Mouse (Mus musculus) gastrocnemius, adult 8-10 months (tissue): Measurements from ENCODE around the gene Exosc1. TPM values are rescaled to one million over a fixed set of nuclear protein-coding genes. Genes with fewer than 3 reads are reported as not detected.

Experiments
- DNase-seq, 2 experiments: peaks; one replicate each; pipeline ENCODE4 v3.0.0; 2022; ENCODE audit warnings: low spot score in 2 of 2
- total RNA-seq, 4 experiments: library from RNA; stranded (reverse); gene quantifications; 2 replicates each; pipeline ENCODE4 v1.2.4; 2022

The Exosc1 gene
- total RNA-seq, 4 experiments from 2014 or later, result 16.0 to 21.6 (median 18.6) TPM

DNA sequence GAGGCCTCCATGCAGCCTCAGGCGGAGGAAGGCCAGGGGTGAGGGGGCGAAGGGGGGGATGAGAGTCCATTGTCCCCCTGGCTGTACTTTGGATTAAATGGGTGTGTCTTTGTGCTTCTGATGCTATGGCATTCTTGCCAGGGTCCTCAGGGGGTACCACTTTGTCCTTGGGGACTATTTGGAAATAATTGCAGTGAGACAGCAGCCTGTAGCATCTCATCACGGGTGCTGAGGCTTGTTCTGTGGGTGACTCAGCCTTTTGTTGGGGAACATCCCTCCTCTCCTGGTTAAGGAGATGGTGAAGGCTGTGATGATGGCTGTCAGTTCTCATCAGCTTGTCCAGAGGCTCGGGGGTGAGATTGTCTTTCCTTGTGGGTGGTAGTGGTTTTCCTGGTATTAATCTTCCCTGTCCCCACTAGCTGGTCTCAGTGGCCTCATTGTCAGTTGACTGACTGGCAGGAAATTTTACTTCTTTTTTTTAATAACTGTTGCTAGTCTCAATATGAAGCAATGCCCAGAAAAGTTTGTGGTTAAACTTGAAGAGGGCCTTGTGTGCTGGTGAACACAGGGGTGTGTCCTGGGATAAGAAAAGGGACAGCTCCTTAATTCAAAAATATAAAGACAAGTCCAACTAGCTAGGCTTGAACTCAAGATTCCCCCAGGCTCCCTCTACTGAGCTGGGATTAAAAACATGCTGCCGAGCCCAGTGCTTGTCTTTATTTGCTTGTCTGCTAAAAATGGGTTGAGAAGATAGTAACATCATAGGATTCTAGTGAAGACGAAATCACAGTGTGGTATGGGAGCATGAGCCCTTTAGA lies 19.2 kb downstream of the Exosc1 start:
- DNase-seq, result no peak

- DNase-seq, result peak in 1 of 2 experiments; percentile 20
Measured at GRCm38 (mm10) chr19:41912121-41913080, 20.8 kb downstream of the Exosc1 start.

GRCm38 (mm10) chr19:41911178-41912073 lies 21.8 kb downstream of the Exosc1 start, which contains the start of gene Pgam1:
TSS of gene Pgam1 (plus strand) at chr19:41911923.
- peak; percentile 88 to 93 for DNase-seq

- DNase-seq, result no peak
Measured at GRCm38 (mm10) chr19:41910396-41910795, 22.8 kb downstream of the Exosc1 start.

GRCm38 (mm10) chr19:41908736-41909135 lies 24.5 kb downstream of the Exosc1 start:
- no peak for DNase-seq

DNA sequence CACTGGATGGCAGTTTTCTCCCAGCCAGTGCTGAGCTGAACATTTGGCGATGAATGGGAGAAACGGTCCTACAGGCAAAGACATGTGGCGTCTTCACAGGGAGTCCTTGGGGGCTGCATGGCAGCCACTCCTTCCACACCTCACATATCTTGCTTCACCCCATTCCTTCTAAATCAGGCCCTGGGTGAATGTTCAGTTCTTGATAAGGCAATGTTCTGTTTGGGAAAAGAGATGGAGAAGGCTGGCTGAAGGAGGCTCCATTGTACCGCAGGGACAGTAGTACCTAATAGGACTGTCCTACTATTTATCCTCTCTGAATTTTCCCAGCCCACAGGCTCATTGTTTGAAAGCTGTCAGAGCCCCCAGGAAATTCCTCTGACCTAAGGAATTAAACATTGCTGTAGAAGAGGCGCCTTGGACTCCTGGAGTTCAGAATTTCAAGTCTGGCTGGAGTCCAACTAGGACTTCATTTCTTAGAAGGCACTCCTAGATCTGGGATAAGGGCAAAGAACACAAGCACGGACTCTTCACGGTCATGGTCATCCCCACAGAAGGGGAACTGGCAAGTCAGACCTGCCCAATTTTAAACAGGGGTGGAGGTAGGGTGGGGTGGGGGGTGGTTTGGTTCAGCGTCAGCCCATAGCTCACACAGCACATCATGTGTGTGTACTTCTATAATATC lies 26.0 kb downstream of the Exosc1 start:
- DNase-seq, result no peak

GRCm38 (mm10) chr19:41906311-41907078 lies 26.7 kb downstream of the Exosc1 start:
- no peak for DNase-seq

DNA sequence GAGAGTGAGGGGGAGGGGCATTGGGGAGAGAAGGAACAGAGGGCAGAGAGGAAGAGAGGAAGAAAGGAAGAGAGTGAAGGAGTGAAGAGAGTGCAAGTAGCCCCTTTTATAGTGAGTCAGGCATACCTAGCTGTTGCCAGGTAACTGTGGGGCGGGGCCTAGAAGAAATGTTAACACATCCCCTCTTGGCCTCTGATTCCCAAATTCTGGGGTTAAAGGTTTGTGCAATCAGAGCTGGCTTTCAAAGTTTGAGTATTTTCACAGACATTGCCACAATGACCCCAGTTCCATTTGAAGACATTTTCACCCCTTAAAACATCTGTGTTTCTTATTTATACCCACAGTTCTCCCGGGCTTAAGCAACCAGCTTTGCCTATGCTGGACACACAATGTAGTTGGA lies 28.0 kb downstream of the Exosc1 start:
- DNase-seq, result no peak

DNA sequence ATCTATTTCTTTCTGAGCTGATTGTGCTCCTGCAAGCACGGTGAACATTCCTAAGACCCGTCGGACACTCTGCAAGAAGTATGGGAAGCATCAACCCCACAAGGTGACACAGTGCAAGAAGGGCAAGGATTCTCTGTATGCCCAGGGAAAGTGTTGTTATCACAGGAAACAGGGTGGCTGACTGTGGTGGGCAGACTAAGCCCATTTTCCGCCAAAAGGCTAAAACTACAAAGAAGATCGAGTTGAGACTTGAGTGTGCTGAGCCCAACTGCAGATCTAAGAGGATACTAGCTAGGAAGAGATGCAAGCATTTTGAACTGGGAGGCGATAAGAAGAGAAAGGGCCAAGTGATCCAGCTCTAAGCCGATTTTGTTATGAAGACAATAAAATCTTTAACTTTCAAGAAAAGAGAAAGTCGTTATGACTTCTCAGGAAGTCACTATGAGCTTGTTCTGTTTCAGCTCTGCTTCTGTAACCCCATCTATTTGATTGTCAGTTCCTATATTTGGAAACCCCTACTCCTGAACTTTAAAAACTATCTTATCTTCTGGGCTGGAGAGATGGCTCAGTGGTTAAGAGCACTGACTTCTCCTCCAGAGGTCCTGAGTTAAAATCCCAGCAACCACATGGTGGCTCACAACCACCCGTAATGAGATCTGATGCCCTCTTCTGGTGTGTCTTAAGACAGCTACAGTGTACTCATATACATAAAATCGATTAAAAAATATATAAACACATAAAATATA lies 30.2 kb downstream of the Exosc1 start:
- no peak for DNase-seq

GRCm38 (mm10) chr19:41901696-41902095 lies 31.5 kb downstream of the Exosc1 start:
- no peak for DNase-seq

- DNase-seq, result no peak
Measured at GRCm38 (mm10) chr19:41900495-41901090, 32.6 kb downstream of the Exosc1 start.

- DNase-seq, result no peak
Measured at GRCm38 (mm10) chr19:41898860-41899259, 34.4 kb downstream of the Exosc1 start.

DNA sequence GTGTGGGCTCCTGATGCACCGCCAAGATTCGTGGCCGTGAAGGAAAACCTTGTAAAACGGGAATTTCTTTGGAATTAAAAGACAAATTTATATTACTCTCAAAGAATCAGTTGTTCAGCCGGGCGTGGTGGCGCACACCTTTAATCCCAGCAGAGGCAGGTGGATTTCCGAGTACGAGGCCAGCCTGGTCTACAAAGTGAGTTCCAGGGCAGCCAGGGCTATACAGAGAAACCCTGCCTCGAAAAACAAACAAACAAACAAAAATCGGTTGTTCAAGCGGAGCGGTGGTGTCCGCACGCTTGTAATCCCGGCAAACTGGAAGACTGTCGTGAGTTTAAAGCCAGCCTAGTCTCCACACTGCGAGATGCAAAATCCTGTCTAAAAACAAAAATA lies 36.9 kb downstream of the Exosc1 start:
- no peak for DNase-seq

GRCm38 (mm10) chr19:41895460-41896318 lies 37.5 kb downstream of the Exosc1 start, which contains the start of gene Rrp12:
TSS of gene Rrp12 (minus strand) at chr19:41896173.
- peak; percentile 57 to 62 for DNase-seq

DNA sequence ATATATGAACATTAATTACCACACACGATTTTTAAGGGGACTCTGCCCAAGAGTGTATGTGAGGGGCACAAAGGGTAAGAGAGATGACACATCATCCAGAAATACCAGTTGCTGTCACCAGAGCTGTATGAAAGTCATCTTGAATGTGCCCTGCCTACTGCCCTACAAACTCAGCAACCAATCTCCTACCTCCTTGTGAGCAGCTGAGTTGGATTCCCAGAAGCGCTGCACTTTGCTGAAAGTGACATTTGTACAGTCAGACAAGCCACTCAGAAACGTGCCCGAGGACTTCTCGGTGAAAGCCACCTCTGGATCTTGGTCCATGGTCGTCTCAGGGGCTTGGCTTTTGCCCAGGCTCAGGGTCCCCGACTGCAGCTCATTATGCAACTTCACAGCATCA lies 38.3 kb downstream of the Exosc1 start:
- DNase-seq, result no peak

DNA sequence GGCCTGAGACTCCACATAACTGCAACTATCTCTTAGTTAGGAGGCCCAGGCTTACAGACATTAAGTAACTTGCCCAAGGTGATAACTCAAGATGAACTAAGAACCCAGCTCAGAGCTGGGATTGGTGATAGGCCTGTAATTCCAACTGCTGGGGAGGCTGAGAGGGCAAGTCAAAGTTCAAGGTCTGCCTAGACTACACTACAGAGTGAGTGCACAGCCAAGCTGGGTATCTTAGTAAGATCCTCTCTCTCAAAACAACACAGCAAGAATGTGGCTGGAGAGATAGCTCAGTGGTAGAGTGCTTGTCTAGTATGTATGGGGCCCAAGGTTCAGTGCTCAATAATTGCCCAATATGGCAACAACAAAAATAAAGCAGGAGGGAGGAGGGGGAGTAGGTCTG lies 45.0 kb downstream of the Exosc1 start:
- no peak for DNase-seq

- DNase-seq, result no peak
Measured at GRCm38 (mm10) chr19:41883882-41884281, 49.3 kb downstream of the Exosc1 start.

DNA sequence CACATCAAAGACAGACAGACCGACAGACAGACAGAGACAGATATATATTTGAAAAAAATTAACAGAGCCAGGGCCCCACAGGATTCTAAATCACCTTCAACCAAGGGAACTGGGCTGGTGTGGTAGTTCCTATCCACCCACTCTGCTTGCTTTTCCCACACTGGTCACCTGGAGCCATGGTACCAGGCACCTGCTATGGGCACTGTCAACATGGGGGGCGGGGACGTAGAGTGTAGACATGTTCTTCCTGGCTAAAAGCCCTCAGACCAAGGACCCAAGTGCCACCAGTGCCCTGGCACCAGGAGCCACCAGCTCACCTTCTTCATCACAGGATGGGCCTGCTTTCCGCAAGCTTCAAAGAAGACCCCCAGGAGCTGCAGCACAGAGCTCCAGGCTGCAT lies 51.4 kb downstream of the Exosc1 start:
- DNase-seq, result no peak
